Mouse (Mus musculus): ENCODE measurements around the gene Casp9. TPM values are rescaled to one million over a fixed set of nuclear protein-coding genes. Genes with fewer than 3 reads are reported as not detected.
A peak's percentile ranks its signal among the peaks of the same experiment; 100 is the strongest.

Gene Casp9
- total RNA-seq (2021) = 10 to 100 TPM; 20.9 to 26.9 TPM

DNA sequence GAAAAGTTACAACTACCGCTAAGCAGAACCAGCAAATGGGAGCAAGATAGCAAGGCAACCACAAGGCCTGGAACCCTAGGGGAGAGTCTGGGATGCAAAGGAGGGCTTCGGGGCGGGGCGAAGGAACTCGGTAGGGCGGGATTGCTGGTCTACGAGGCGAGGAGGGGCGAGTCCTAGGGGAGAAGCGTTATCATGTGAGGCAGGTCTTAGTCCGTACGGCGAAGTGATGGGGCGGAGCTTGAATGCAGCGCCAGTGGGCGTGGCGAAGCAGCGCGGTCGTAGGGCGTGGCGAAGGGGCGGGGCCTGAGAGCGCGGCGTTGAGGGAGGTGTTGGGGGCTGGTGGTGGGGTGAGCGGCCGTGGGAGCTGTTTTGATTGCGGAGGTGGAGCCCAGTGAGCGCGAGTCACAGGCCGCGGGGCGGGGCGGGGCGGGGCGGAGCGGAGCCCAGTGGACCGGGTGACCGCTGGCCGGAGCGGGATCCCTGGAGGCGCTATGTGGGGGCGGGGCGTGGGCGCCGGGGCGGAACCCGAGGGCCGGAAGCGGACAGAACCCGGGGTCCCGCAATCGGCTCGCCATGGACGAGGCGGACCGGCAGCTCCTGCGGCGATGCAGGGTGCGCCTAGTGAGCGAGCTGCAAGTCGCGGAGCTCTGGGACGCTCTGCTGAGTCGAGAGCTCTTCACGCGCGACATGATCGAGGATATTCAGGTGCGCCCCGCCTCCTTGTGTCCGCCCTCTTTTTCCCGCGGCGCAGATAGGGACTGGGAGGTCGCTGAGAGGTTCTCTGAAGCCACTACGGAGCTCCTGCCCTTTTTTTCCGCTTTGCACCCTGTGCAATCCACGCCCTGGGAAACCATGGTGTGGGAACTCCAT lies at the start of gene Casp9:
TSS of gene Casp9 (plus strand) at position 331 of the 870 bp plus-strand sequence.
- intact Hi-C loops (cut with DNase I) = loop anchor here (5.0 kb wide), 1 partner anchor 71 kb away; the partner anchor contains the start of gene Ddi2
- DNase-seq (ENCODE audit: low spot score in 2 of 2) = peak; percentile 94 to 96

- DNase-seq (ENCODE audit: low spot score in 2 of 2) = no peak
Observed at GRCm38 (mm10) chr4:141746578-141747346, 46.6 kb upstream of the Casp9 start, which contains the start of gene Agmat. TSS of gene Agmat (plus strand) at chr4:141746672.

GRCm38 (mm10) chr4:141749557-141749956 lies 43.9 kb upstream of the Casp9 start:
- DNase-seq (ENCODE audit: low spot score in 2 of 2) = no peak
- intact Hi-C loops (cut with DNase I) = no loop called here

More at GRCm38 (mm10) chr4:141746578-141747346, 46.6 kb upstream of the Casp9 start, which contains the start of gene Agmat:
- intact Hi-C loops (cut with DNase I) = no loop called here

GRCm38 (mm10) chr4:141750826-141751225 lies 42.6 kb upstream of the Casp9 start:
- DNase-seq (ENCODE audit: low spot score in 2 of 2) = no peak

DNA sequence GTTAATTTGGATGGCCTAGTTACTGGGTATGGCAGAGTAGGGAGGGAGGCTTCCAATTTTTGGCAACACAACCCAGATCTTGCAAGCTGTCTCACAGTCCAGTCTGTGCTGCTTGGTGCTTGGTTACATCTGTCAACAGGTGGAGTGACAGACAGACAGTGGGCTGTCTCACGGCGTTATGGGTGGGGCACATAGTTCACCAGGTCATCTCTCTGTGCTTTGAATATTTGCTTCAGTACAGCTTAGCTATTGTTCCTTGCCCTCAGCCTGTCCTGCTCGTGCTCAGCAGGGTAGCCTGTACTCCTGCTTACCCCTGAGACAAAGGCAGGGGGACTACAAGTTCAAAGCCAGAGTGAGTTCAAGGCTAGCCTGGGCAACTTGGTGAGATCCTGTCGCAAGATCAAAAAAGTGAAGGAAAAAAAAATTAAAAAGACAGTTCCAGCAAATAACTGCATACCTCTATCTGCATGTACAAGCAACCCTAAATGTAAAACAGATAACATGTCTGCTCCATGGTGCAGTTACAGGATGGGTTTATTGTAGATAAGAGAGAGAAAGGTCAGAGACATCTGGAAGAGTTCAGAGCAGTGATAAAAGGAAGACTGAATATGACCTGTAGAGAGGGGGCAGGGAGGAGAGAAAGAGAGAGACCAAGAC lies 41.9 kb upstream of the Casp9 start:
- intact Hi-C loops (cut with DNase I) = no loop called here
- no peak for DNase-seq (ENCODE audit: low spot score in 2 of 2)

More at GRCm38 (mm10) chr4:141750826-141751225, 42.6 kb upstream of the Casp9 start:
- intact Hi-C loops (cut with DNase I) = no loop called here

DNA sequence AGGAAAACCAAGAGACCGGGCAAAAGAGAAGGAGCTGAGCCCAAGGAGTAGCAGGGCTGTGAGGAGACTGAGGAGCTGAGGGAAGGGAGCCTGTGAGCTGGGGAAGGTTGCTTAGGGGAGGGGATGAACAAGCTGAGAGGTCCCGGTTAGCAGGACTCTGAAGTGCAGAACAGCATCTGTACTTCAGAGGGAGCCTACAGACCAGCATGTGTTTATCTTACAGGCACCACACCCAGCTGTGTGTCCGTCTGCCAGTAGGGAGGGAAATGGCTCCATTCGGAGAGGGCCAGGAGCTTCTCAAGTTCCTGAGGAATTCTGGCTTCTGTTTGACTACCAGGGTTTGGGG lies 41.4 kb upstream of the Casp9 start:
- DNase-seq (ENCODE audit: low spot score in 2 of 2) = no peak
- intact Hi-C loops (cut with DNase I) = no loop called here

DNA sequence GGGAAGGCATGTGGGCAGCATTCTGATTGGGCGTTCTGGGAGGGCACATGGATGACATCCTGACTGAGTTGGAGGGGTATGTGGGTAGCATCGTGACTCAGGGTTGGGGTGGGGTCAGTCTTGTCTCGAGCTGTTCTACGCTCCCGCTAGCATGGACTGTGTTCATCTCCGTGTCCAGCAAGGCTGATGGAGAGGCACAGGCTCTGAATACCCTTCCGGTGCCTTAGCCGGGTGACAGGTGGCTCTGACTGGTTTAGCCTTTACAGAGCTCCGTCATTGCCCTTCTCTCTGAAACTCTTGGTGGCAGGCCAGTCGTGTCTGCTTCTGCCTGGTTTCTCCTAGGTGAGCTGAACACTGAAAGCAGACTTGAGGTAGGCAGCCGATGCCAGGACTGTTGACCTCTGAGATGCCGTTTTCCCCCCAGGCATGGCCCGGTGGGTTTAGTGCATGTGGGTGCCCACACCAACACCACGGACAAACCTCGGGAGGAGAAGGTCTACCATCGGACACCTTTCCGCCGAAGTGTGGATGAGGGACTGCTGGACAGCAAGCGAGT lies 38.0 kb upstream of the Casp9 start:
- intact Hi-C loops (cut with DNase I) = no loop called here
- no peak for DNase-seq (ENCODE audit: low spot score in 2 of 2)

DNA sequence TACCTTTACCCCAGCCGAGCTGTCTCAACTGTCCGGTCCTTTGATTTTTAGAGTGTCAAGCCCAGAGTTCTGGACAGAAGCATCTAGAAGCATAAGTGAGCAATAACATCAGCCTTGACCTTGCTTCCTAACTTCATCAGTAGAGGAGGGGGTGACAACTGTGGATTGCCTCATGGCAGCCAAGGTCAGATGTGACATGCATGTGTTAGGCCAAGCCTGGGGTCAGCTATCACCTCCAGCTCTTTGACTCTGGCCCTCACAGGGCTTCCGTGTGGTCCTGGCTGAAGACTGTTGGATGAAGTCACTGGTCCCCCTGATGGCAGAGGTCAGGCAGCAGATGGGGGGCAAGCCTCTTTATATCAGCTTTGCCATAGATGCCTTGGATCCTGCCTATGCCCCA lies 36.3 kb upstream of the Casp9 start:
- intact Hi-C loops (cut with DNase I) = no loop called here
- no peak for DNase-seq (ENCODE audit: low spot score in 2 of 2)

DNA sequence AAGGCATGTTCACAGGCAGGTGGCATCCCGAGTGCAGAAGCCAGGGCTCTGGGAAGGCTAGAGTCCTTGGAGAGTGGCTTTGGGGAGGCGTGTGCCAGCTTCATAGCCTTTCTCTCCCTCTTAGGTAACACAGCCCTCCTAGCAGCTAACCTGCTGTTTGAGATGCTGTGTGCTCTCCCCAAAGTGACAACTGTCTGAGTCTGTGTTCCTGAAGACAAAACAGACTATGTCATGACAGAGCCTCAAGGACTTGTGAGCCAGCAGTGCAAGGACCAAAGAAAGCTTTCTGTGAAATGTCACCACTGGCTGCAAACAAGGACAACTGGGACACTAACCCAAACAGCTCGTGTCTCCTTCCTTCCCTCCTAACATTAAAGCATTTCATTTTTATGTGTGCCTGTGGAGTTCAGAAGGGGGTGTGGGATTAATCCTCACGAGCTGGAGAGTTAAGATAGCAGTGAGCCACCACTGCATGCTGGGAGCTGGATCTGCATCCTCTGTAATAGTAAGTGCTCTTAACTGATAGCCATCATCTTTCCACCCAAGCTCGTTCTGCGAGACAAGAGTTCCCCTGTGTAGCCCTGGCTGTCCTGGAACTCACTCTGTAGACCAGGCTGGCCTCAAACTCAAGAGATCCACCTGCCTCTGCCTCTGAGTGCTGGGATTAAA lies 34.4 kb upstream of the Casp9 start:
- DNase-seq (ENCODE audit: low spot score in 2 of 2) = no peak
- intact Hi-C loops (cut with DNase I) = no loop called here

DNA sequence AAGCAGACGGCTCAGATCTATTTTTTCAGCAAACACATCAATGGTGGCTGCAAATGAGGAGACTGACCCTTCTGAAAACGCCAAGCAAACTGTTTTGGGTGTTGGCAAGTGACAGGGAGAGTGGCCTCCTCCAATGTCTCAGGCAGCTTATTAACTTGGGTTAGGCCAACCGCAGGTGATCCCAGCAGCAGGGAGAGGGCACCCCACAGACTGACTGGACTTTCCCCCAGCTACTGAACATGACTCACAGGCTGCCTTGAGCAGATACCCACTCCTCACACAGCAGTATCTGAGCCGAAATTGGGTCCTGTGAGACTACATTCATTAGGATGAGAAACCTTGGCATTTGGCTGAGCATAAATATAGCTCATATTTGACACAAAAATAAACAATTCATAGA lies 32.5 kb upstream of the Casp9 start:
- intact Hi-C loops (cut with DNase I) = no loop called here
- DNase-seq (ENCODE audit: low spot score in 2 of 2) = no peak

DNA sequence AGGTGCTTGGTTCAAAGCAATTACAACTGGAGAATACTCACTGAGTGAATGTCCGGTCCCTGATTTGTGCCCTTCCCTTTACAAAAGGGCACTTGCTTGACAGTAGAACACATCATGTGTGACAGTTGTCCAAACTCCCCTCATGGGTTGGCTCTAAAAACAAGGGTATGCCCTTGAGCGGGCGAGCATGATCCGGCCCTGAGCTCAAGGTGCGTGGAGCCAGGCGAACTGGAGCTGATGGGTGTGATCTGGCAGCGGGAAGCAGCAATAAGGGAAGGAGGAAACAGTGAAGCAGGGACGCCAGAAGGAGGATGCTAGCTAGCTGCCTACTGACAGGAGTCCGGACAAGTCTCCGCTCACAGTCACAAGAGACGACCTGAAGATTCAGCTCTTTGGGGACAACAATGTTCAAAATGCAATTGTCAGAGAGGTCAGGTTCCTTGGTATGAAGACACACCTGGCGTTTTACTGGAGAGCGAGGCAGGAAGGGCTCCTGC lies 31.3 kb upstream of the Casp9 start:
- DNase-seq (ENCODE audit: low spot score in 2 of 2) = no peak
- intact Hi-C loops (cut with DNase I) = no loop called here

DNA sequence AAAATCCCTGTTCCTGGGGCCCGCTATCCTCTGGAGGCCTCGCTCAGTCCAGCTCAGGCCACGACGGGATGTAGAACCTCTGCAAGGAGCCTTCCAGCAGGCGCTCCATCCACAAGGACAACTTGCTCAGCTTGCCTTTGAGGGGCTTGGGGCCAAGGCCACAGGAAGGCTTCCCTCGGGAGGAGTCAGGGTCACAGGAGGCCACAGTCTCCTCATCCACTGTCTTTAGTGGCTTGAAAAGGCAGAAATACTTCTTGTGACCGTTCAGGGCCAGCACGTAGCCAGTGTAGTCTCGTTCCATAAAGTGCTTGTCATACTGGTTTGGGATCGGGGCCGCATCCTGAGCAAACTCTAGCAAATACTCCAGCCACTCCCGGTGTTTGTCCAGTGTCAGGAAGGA lies 29.9 kb upstream of the Casp9 start:
- intact Hi-C loops (cut with DNase I) = no loop called here
- DNase-seq (ENCODE audit: low spot score in 2 of 2) = no peak

GRCm38 (mm10) chr4:141765008-141765407 lies 28.4 kb upstream of the Casp9 start:
- intact Hi-C loops (cut with DNase I) = no loop called here
- no peak for DNase-seq (ENCODE audit: low spot score in 2 of 2)

DNA sequence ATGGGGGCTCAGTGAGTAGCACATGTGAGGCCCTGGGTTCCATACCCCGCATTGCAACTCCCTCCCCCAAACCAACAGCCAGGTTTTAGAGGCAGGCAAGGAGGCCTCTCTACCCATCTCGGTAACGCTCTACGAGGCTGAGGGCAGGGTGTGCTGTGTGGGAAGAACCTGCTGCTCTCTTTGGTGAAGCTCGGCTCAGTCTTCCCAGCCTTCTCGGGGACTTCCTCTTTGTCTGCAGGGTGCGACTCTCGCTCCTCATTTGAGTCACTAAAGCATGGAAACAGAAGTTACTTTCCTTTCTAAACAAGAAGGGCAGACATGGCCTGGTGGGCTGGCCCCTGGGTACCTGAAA lies 27.1 kb upstream of the Casp9 start:
- intact Hi-C loops (cut with DNase I) = no loop called here
- peak in 1 of 2 experiments; percentile 25 for DNase-seq (ENCODE audit: low spot score in 2 of 2)

GRCm38 (mm10) chr4:141766668-141767352 lies 26.6 kb upstream of the Casp9 start:
- no peak for DNase-seq (ENCODE audit: low spot score in 2 of 2)
- intact Hi-C loops (cut with DNase I) = no loop called here

- intact Hi-C loops (cut with DNase I) = no loop called here
- DNase-seq (ENCODE audit: low spot score in 2 of 2) = no peak
Observed at GRCm38 (mm10) chr4:141767353-141768036, 25.9 kb upstream of the Casp9 start.

DNA sequence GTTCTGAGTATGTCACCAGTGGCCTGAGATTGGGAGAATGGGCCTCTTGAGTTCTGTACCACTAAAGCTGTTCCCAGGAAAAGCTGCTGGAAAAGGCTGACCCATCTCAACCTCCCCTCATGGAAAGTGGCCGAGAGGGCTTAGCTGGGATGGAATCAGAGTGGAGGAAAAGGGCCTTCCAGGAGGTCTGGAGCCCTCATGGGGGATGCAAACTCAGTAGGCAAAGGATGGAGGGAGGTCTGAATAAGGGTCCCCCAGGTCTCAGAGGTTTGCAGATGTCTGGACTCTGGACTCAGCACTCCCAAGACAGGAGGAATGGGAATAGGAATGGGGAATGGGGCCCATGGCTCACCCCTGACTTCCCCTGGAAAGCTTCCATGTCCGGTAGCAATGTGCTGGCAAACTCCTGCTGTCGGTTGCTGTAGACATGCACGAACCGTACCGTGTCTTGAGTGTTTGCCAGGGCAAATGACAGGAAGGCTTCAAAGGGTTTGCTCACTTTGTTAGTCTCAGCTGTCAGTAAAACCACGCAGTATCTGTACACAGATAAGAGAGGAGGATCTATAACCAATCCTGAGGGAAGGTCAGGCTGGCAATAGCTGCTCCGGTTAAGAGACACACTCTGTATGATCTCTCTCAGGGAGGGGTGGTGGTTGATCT lies 23.8 kb upstream of the Casp9 start:
- DNase-seq (ENCODE audit: low spot score in 2 of 2) = no peak

GRCm38 (mm10) chr4:141771823-141772222 lies 21.6 kb upstream of the Casp9 start:
- no peak for DNase-seq (ENCODE audit: low spot score in 2 of 2)
- intact Hi-C loops (cut with DNase I) = no loop called here

More for the DNA sequence above, 23.8 kb upstream of the Casp9 start:
- intact Hi-C loops (cut with DNase I) = no loop called here
